Mouse (Mus musculus): ENCODE measurements at regions not wholly inside any gene's neighbourhood (a gene's known extent, or its start where the extent isn't known, plus 50 kb on each side); places are given as distances from the start of the nearest gene placed in this dataset.
"Not testable (repeated sequence)": the region's sequence is repeated elsewhere in the genome, so short reads cannot be mapped to it uniquely, and the experiment has no call there.

DNA sequence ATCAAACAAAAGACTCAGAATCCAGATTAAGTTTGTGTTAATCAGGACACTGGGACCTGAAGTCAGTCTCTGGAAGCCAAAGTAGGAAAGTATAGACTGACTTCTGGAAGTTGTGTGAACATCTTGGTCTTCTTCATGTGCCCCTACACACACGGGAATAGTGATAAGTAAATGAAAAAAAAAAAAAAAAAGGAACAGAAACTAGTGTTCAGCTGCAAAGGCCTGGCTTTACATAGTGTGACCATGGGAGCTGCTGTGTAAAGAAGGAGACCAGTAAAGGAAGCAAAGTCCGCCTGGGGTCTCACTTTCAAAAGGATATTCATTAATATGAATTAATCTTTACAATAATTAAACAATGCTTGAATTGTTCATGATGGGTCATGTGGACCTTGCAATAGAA, 190.6 kb upstream of the Tmc3 start:
- DNase-seq (ENCODE audit: low spot score in 2 of 2), result no peak

DNA sequence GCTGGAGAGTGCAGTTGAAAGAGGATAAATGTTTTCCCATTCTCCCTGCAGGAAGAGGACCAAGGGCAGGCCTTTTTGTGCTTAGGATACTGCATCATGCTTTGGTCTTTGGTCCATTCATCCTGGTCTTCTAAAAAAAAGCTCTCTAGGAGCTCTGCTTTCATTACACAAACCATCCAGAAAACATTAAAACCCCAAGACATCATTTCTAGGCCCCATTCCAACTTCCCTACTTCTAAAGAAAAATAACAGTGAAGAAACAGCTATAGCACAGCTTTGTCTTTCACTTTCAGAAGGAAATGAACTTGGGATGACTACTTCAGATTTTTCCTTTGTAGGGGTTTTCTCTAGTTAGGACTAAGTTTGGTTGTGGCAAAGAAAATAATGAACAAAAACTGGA, 185.1 kb upstream of the Tmc3 start:
- DNase-seq (ENCODE audit: low spot score in 2 of 2), result no peak

GRCm38 (mm10) chr7:83401001-83401400, 183.7 kb upstream of the Tmc3 start:
- DNase-seq (ENCODE audit: low spot score in 2 of 2), result no peak

DNA sequence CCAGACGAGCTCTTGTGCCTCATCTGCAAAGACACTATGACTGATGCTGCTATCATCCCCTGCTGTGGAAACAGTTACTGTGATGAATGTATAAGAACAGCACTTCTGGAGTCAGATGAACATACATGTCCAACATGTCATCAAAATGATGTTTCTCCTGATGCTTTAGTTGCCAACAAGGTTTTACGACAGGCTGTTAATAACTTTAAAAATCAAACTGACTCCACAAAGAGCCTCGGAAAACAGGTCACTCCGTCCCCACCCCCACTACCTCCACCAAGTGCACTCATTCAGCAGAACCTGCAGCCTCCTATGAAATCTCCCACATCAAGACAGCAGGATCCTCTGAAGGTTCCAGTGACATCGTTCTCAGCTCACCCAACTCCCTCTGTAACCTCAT, 172.0 kb upstream of the Tmc3 start:
- DNase-seq (ENCODE audit: low spot score in 2 of 2), result not testable (repeated sequence)

GRCm38 (mm10) chr7:83429929-83430556, 154.7 kb upstream of the Tmc3 start:
- DNase-seq (ENCODE audit: low spot score in 2 of 2), result no peak

- DNase-seq (ENCODE audit: low spot score in 2 of 2), result no peak
Measured at GRCm38 (mm10) chr7:83431094-83431493, 153.6 kb upstream of the Tmc3 start.

DNA sequence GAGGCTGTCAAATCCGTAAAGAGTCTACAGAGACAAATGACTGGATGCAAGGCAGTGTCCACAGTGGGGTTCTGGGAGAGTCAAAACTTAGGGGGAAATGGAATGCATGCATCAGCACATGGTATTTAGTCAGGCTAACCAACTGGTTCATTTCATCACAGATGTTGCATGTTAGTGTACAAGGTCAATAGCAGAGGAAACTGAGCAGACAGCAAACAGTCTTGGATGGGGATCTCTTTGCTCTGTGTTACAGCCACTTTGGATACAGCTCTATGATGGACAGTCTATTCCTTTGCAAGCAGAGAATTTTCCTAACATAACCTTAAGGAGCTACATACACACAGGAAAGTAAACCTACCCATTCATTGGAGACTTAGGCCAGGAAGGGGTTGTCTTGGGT, 151.9 kb upstream of the Tmc3 start:
- DNase-seq (ENCODE audit: low spot score in 2 of 2), result no peak

- DNase-seq (ENCODE audit: low spot score in 2 of 2), result no peak
Measured at GRCm38 (mm10) chr7:83433959-83434715, 150.6 kb upstream of the Tmc3 start.

DNA sequence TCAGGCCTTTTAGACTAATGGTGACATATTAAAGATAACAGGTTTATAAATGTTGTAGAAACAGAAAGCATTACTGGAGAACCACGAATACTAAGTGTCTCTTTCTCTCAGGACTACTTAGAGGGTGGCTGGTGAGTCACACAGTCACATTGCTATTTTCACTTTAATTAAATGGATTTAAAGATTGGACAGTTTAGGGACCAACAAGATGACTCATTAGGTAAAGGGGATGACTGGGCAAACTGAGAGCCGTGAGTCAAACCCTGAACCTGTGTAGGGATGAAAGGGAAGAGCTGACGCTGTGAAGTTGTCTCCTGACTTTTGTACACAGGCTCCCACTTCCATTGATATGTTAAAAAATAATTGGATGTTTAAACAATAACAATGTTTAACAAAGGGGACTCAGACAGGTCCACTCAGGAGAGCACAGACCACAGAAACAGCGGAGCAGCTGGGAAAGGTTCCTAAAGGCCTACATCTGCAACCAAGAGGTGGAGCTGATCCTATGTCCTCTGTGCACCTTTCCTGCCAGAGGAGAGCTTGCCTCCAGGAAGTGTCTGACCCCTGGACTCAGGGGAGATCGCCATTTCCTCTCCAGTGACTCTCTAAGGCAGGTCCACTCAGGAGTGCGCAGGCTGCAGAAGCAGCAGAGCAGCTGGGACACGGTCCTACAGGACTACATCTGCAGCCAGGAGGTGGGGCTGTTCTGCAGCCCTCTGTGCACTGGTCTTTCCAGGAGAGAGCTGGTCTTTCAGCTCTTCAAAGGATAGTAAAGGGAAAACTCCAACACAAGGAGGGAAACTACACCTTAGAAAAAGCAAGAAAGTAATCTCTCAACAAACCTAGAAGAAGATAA, 146.0 kb upstream of the Tmc3 start:
- DNase-seq (ENCODE audit: low spot score in 2 of 2), result no peak

- no peak for DNase-seq (ENCODE audit: low spot score in 2 of 2)
Measured at GRCm38 (mm10) chr7:83443596-83444278, 141.0 kb upstream of the Tmc3 start.

DNA sequence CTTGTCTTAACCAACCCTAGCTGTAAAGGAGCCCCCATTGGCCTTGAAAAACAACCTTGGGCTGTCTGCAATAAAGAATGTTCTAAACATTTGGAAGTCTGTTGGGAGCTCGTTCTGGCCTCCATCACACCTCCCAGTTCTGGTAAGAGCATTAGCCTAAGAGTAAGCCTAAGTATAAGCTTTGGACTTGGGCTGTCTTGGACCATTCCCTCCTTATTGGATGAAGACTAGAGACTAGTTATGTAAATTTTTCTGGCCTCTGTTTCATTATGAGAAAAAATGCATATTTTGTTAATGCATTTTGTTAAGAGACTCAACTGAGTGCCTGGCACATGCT, 140.5 kb upstream of the Tmc3 start:
- DNase-seq (ENCODE audit: low spot score in 2 of 2), result no peak

DNA sequence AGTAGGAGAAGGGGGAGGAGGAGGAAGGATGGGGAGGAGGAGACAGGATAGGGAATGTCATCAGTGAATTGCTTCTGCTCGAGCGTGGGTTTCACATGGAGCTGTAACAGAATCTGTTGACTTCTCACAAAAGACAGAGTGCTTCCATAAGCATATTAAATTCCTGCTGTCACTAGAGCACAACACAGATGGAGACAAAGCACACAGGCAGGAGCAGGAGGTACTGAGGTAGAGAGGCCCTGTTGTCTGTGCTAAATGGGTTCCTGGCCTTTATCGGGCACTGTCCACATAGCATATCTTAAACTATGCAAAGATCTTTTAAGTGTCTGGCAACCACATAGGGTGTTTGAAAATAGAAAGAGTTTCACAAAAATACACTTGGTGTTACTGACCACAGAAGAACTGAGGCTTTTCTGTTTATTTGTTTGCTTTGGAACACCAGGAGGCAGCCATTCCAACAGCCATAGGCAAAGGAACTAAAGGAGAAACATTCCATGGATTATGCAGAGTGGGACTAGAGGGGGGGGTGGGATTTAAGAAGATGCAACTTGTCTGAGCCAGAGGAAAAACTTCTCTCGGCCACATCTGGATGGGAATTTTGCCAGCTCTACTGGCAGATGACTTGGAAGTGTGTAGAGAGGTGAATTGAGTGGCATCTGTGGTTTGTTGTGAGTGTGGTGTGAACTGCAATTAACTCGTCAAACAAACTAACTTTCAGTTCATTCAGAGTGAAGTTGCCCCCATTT, 139.4 kb upstream of the Tmc3 start:
- DNase-seq (ENCODE audit: low spot score in 2 of 2), result no peak

GRCm38 (mm10) chr7:83450346-83450745, 134.4 kb upstream of the Tmc3 start:
- DNase-seq (ENCODE audit: low spot score in 2 of 2), result no peak

GRCm38 (mm10) chr7:83452309-83452708, 132.4 kb upstream of the Tmc3 start:
- DNase-seq (ENCODE audit: low spot score in 2 of 2), result no peak

- no peak for DNase-seq (ENCODE audit: low spot score in 2 of 2)
Measured at GRCm38 (mm10) chr7:83459520-83459919, 125.2 kb upstream of the Tmc3 start.

DNA sequence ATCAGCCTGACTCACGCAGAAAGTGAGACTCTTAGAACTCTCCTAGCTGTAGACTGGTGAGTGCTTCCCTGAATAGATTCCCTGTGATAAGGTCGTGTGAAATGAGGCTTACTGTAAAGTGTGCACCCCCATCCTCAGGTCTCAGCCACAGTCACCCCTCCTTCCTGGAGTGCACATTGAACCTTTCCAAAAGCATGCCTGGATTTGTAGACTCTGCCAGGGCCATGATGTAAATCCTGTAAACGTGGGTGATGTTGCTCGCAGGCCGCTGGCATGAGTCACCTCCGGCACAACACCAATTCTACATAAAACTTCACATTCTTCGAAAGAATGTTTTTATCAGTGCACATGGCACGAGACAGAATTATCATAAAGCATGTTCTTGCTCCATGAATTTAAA, 117.7 kb upstream of the Tmc3 start:
- DNase-seq (ENCODE audit: low spot score in 2 of 2), result peak in 1 of 2 experiments; percentile 13

GRCm38 (mm10) chr7:83469856-83470255, 114.9 kb upstream of the Tmc3 start:
- DNase-seq (ENCODE audit: low spot score in 2 of 2), result not testable (repeated sequence)

- no peak for DNase-seq (ENCODE audit: low spot score in 2 of 2)
Measured at GRCm38 (mm10) chr7:83471111-83471510, 113.6 kb upstream of the Tmc3 start.

GRCm38 (mm10) chr7:83474471-83474870, 110.3 kb upstream of the Tmc3 start:
- DNase-seq (ENCODE audit: low spot score in 2 of 2), result no peak

GRCm38 (mm10) chr7:83474986-83475385, 109.7 kb upstream of the Tmc3 start:
- no peak for DNase-seq (ENCODE audit: low spot score in 2 of 2)

- no peak for DNase-seq (ENCODE audit: low spot score in 2 of 2)
Measured at GRCm38 (mm10) chr7:83475438-83476160, 109.1 kb upstream of the Tmc3 start.
